Mouse (Mus musculus) megakaryocyte, embryonic 14.5 days (primary cell): ENCODE data around the gene Slc25a51. TPM values are rescaled to one million over a fixed set of nuclear protein-coding genes. Genes with fewer than 3 reads are reported as not detected.

ENCODE experiments used
- H3K27me3 ChIP-seq: replicated peaks from 2 replicates; pipeline ENCODE3; 2012; ENCODE audit warnings: inconsistent platforms
- H3K36me3 ChIP-seq: replicated peaks from 2 replicates; pipeline ENCODE3; 2012; ENCODE audit warnings: low read length, inconsistent platforms, mixed read lengths
- H3K4me1 ChIP-seq: 2 replicates; pipeline ENCODE4 v1.6.1; 2012; ENCODE audit warnings: inconsistent platforms
- H3K4me3 ChIP-seq: replicated peaks from 2 replicates; pipeline ENCODE3; 2012; ENCODE audit warnings: moderate library complexity, mild to moderate bottlenecking, inconsistent platforms
- H3K9me3 ChIP-seq: 2 replicates; pipeline ENCODE4 v1.6.1; 2012; ENCODE audit warnings: inconsistent platforms
- FLI1 ChIP-seq: IDR thresholded peaks from 2 replicates; pipeline ENCODE4 v1.6.1; 2012; ENCODE audit warnings: low read length, inconsistent platforms, mixed read lengths
- GATA1 ChIP-seq: IDR thresholded peaks from 3 replicates; pipeline ENCODE4 v1.6.1; 2012; ENCODE audit warnings: mixed read lengths, low read length, inconsistent platforms, borderline replicate concordance
- polyA plus RNA-seq: library from polyadenylated mRNA; stranded (reverse); fragments of >175 nt; gene quantifications from 2 replicates; pipeline ENCODE4 v1.2.3, GENCODE M21; 2012; ENCODE audit warnings: low replicate concordance; ENCODE audit not compliant: insufficient read depth

Slc25a51 gene
- polyA plus RNA-seq, 1 experiment = 8.6 TPM

DNA sequence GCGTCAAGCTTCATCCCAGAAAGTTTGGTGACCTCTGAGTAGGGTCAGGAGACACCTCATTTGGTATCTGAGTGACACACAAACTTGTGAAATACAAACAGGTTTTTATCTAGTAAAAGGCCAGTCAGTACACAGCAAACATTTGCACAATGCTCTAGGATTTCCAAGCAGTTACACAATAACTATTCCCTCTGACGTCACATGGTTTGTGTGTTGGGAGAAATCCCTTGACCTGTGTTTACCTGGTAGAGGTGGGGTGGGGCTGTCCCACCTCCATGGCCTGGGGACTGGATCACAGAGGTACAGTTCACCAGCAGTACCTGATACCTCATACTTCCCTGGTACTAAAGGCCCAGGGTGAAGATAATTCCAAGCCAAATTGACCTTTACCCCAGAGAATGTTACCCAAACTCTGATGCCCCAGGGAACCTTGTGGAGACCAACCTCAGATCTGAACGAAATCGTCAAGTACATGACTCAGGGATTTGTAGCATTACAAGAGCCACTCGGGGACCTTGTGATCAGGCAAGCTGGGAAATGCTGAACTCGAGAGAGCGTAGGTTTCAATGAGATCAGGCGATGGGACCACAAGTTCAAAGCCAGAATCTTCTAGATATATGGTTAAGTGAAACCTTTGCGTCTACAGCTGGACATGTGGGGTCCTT, 5.2 kb upstream of the Slc25a51 start:
- H3K27me3 ChIP-seq = peaks cover 16% of the 10 kb centered on the region
- TF ChIP-seq GATA1 = no peak
- TF ChIP-seq FLI1 = no peak
- no peak overlapping the region for H3K4me3 ChIP-seq
- peaks cover 32% of the 10 kb centered on the region for H3K4me1 ChIP-seq
- H3K36me3 ChIP-seq = no peaks in the 10 kb centered on the region
- H3K9me3 ChIP-seq = peaks cover 6% of the 10 kb centered on the region

DNA sequence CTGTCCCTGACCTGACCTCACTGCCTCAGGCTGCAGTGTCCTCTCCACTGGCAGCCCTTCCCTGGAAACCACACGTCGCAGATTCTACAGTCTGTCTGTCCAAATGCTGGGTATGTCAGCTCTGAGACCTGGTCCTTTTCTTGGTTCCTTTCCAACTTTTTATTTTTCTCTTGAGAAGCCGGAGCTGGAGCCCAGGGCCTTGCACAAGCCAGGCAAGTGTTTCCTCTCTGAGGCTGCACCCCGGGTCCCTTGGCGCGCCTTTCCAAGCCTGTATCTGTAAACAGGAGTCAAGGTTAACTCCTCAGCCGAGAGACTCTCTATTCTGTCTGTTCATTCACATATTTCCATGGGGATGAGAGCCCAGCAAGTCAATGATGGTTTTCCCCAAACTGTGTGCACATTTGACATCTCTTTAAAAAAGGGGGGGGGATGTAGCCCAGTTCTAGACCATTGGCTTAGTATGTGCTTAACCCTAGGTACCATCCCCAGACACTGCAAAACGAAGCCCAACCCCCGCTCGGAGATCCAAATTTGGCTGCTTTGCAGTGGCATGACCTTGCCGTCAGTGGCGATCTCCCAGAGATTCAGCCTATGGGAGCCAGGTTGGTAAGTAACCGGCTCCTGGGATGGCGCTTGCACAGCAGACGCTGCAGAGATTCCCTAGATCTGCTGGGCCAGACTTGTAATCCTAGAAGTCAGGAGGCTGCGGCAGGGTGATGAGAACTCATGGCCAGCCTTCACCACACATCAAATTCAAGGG, 4.0 kb upstream of the Slc25a51 start:
- TF ChIP-seq GATA1 (no peak), FLI1 (no peak)
- Histone ChIP-seq H3K4me1 (peaks cover 26% of the 10 kb centered on the region), H3K4me3 (no peak overlapping the region), H3K27me3 (peaks cover 16% of the 10 kb centered on the region), H3K36me3 (no peaks in the 10 kb centered on the region), H3K9me3 (peaks cover 6% of the 10 kb centered on the region)

DNA sequence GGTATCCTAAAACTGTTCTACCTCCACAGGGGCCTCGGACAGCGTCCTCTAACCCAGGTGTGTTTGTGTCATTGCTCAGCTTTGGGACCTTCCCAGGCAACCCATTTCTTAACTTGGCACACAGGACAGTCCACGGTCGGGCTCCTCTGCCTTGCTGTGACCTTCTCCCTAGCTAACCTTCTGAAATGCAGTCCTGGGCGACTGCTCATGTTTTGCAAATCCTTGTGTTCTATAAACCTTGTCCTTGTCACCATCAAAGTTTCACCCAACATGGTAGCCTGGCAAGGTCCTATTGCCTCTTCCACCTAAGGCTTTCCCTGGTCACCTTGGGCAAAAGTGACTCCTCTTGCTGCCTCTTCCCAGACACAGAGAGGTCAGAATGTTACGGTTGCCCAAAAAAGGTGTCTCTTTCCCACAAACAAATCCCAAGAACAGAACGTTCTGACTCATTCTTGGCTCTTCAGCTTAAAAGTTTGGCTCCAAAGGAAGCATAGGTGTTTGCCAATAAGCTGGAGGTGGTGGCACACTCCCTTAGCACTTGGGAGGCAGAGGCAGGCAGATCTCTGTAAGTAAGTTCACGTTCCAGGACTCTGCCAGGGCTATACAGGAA, 2.7 kb upstream of the Slc25a51 start:
- TF ChIP-seq GATA1 (no peak), FLI1 (no peak)
- Histone ChIP-seq H3K4me3 (no peak overlapping the region), H3K4me1 (peaks cover 36% of the 10 kb centered on the region), H3K36me3 (no peaks in the 10 kb centered on the region), H3K9me3 (no peaks in the 10 kb centered on the region), H3K27me3 (peaks cover 14% of the 10 kb centered on the region)

DNA sequence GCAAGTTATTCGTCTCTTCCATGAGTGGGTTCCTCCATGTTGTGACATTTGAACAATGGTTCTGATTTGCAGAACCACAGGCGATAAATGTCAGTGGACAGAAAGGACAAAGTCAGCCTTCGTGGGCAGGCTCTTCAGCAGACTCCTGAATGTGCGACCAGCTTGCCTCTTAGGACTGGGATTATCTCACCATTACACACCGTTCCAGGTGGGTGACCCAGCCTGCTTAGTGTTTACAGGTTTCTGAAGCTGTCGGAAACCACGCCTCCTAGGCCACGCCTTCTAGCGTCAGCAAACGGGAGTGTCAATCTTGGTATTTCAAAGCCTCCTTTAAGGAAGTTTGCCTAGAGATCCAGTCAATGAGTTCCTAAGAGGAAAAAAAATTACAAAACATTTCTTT, 704 bp upstream of the Slc25a51 start:
- TF ChIP-seq GATA1 = no peak
- TF ChIP-seq FLI1 = no peak
- peaks cover 14% of the 10 kb centered on the region for H3K27me3 ChIP-seq
- peaks cover 37% of the 10 kb centered on the region for H3K4me1 ChIP-seq
- H3K9me3 ChIP-seq = no peaks in the 10 kb centered on the region
- peak overlapping the region; percentile 95 for H3K4me3 ChIP-seq
- H3K36me3 ChIP-seq = peaks cover 11% of the 10 kb centered on the region

DNA sequence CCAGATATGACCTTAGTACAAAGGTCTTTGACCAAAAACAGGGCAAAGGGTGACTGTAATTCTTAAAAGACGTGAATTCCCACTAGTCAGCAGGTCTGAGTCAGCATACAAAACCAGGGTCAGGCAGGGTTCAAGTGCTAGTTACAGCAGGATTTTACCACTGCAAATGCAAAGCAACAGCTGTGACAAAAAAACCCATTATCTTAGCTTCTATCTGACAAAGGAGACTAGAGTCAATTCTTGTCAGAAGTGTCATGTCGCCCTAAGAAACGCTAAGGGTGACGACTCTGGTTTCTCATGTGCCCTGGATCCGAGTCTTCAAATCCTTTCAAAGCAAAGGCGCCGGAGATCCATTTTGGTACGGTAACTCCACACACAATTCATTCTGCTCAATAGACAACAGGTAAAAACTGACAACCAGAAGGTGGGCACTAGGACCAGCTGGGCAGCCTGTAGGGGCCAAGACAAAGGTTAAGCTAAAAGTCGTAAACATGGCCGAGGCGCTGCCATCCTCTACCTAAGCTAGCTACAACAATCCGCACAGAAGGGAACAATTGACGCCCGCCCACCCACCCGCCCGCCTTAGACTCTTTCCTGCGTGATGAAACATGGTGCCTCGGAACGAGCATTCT, 747 bp downstream of the Slc25a51 start:
- H3K4me1 ChIP-seq = peaks cover 51% of the 10 kb centered on the region
- no peak for TF ChIP-seq GATA1
- H3K9me3 ChIP-seq = no peaks in the 10 kb centered on the region
- peaks cover 10% of the 10 kb centered on the region for H3K27me3 ChIP-seq
- peak overlapping the region; percentile 95 for H3K4me3 ChIP-seq
- H3K36me3 ChIP-seq = peaks cover 25% of the 10 kb centered on the region

DNA sequence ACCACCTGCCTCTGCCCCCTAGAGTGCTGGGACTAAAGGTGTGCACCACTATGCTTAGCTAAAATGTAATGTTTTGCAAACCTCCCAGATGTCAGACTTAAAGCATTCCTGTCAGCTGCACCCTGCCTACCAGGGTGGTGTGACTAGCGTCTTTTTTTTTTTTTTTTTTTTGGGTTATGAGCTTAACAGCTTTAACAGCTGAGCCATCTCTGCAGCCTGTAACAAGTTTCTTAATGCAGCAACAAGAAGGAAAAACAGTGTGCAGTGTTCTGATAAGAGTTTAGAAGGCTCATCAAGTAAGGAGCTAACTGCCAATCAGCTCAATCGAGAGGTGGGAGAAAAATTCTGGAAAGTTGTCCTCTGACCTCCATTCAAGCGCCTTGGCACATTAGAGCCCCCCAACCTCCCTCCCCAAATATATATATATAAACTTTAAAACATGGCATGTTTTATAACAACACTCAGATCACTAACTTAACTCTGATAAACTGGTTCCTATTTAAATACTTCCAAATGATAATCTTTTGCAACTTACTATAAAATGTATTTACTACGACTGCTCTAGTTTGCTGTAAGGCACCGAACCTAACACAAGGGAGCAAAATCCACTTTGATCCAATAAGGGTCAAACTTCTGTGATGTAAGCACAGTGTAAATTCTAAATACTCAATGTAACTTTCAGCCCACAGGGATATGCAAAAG, 1.4 kb downstream of the Slc25a51 start:
- H3K4me1 ChIP-seq = peaks cover 58% of the 10 kb centered on the region
- TF ChIP-seq FLI1 (no peak), GATA1 (no peak)
- H3K4me3 ChIP-seq = peak overlapping the region; percentile 95
- H3K9me3 ChIP-seq = no peaks in the 10 kb centered on the region
- H3K36me3 ChIP-seq = peaks cover 32% of the 10 kb centered on the region
- peaks cover 9% of the 10 kb centered on the region for H3K27me3 ChIP-seq

DNA sequence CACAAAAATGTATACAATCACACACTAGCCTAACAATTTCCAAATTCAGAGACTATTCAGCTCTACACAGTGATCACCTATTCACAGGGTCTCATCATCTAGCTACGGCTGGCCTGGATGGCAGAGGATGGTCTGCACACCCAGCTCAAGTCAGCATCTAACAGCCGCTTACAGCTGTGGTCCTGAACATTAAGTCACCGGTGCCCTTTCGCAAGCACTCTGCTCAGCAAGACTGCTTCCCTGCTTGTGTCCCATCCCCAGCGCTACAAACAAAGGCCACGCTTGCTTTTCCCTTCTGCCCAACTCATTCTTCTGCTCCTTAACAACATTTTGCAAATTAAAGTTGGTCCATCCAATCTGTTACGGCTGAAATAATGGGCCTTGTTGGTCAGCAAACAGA, 2.2 kb downstream of the Slc25a51 start:
- Histone ChIP-seq H3K4me3 (peak overlapping the region; percentile 71), H3K4me1 (peaks cover 63% of the 10 kb centered on the region), H3K36me3 (peaks cover 39% of the 10 kb centered on the region), H3K9me3 (no peaks in the 10 kb centered on the region), H3K27me3 (peaks cover 4% of the 10 kb centered on the region)
- TF ChIP-seq FLI1 = no peak
- TF ChIP-seq GATA1 = no peak

DNA sequence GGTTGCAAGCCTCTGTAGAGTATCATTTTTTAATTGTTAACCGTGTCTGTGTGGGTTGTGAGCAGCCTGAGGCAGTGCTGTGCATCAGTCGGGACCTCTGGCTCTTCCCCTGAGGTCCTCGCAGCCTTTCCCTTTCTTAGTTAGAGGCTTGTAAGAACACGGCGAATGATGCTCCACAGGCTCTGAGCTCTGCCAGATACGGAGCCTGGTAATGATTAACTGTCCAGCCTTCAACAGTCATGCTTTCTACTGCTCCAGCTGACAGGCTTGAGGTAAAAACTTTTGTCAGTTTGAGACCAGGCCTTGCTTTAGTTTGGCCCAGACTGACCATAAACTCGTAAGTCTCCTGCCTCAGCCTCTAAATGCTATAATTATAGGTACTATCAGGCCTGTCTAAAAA, 3.3 kb downstream of the Slc25a51 start:
- TF ChIP-seq FLI1 = no peak
- H3K4me3 ChIP-seq = no peak overlapping the region
- H3K9me3 ChIP-seq = no peaks in the 10 kb centered on the region
- peaks cover 48% of the 10 kb centered on the region for H3K36me3 ChIP-seq
- H3K4me1 ChIP-seq = peaks cover 63% of the 10 kb centered on the region
- H3K27me3 ChIP-seq = no peaks in the 10 kb centered on the region

DNA sequence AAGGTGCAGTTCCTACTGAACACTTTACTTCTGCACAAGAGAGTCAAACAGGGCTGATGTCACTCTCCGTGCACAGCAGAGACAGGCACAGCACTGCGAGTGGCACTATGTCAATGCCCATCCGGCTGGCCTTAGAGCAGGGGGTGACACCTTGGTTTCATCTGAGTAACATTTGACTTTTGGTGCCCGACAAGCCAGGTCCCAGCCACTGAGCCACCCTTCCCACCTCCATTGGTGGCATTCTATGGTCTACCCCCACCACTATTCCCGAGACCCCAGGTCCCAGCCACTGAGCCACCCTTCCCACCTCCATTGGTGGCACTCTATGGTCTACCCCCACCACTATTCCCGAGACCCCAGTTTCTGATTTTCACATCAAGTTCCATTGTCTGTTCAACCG, 4.5 kb downstream of the Slc25a51 start:
- H3K4me3 ChIP-seq = peak overlapping the region; percentile 6
- no peaks in the 10 kb centered on the region for H3K27me3 ChIP-seq
- TF ChIP-seq GATA1 = no peak
- peaks cover 60% of the 10 kb centered on the region for H3K36me3 ChIP-seq
- H3K9me3 ChIP-seq = no peaks in the 10 kb centered on the region
- peaks cover 64% of the 10 kb centered on the region for H3K4me1 ChIP-seq
